Mouse (Mus musculus) gastrocnemius, postnatal 36 days (tissue): ENCODE measurements around the gene Apobec1. TPM values are rescaled to one million over a fixed set of nuclear protein-coding genes. Genes with fewer than 3 reads are reported as not detected.
"Not testable (repeated sequence)": the region's sequence is repeated elsewhere in the genome, so short reads cannot be mapped to it uniquely, and the experiment has no call there.

Source experiments
- DNase-seq, 2 experiments: peaks; one replicate each; pipeline ENCODE4 v3.0.0; 2022
- intact Hi-C: fragments of 180-260 bp; cut with DNase I; formaldehyde crosslinking; loops from one replicate; pipeline ENCODE4 v1.15.1; 2025
- total RNA-seq, 2 experiments: library from RNA; stranded (reverse); gene quantifications; 2 replicates each; pipeline ENCODE4 v1.2.3; 2021

The Apobec1 gene
- total RNA-seq, 2 experiments from 2014 or later, result 2.1 TPM

GRCm38 (mm10) chr6:122565070-122565784 is 37.0 kb downstream of the Apobec1 start:
- DNase-seq, result no peak
- intact Hi-C loops, result no loop called here

GRCm38 (mm10) chr6:122562463-122562862 is 39.8 kb downstream of the Apobec1 start:
- DNase-seq, result peak in 1 of 2 experiments; percentile 25
- intact Hi-C loops, result loop anchor here (5.0 kb wide), 1 partner anchor 65 kb away; the partner anchor contains the start of gene Rimklb

GRCm38 (mm10) chr6:122561005-122561404 is 41.2 kb downstream of the Apobec1 start:
- intact Hi-C loops, result loop anchor here (5.0 kb wide), 1 partner anchor 64 kb away; the partner anchor contains the start of gene Rimklb
- no peak for DNase-seq

- DNase-seq, result peak; percentile 49 to 57
- intact Hi-C loops, result loop anchor here (5.0 kb wide), 1 partner anchor 63 kb away; the partner anchor contains the start of gene Rimklb
Measured at GRCm38 (mm10) chr6:122560427-122560826, 41.8 kb downstream of the Apobec1 start.

- peak in 1 of 2 experiments; percentile 27 for DNase-seq
- intact Hi-C loops, result no loop called here
Measured at GRCm38 (mm10) chr6:122556959-122557561, 45.2 kb downstream of the Apobec1 start.

- intact Hi-C loops, result no loop called here
- DNase-seq, result no peak
Measured at GRCm38 (mm10) chr6:122555266-122555665, 47.0 kb downstream of the Apobec1 start.

- DNase-seq, result no peak
- intact Hi-C loops, result no loop called here
Measured at GRCm38 (mm10) chr6:122554102-122554501, 48.1 kb downstream of the Apobec1 start.

GRCm38 (mm10) chr6:122553606-122554005 is 48.6 kb downstream of the Apobec1 start, which contains the start of gene Aicda:
Gene Aicda (plus strand): TSS chr6:122553801.
- DNase-seq, result no peak
- intact Hi-C loops, result no loop called here

GRCm38 (mm10) chr6:122545948-122546347 is 56.3 kb downstream of the Apobec1 start:
- DNase-seq, result no peak
- intact Hi-C loops, result no loop called here

GRCm38 (mm10) chr6:122545289-122545882 is 56.9 kb downstream of the Apobec1 start:
- no peak for DNase-seq
- intact Hi-C loops, result no loop called here

GRCm38 (mm10) chr6:122544672-122545071 is 57.6 kb downstream of the Apobec1 start:
- DNase-seq, result no peak

GRCm38 (mm10) chr6:122543574-122543973 is 58.7 kb downstream of the Apobec1 start:
- intact Hi-C loops, result no loop called here
- no peak for DNase-seq

More at GRCm38 (mm10) chr6:122544672-122545071, 57.6 kb downstream of the Apobec1 start:
- intact Hi-C loops, result no loop called here

- DNase-seq, intact Hi-C loops: not testable (repeated sequence)
Measured at GRCm38 (mm10) chr6:122542459-122542858, 59.8 kb downstream of the Apobec1 start.

- intact Hi-C loops, result no loop called here
- DNase-seq, result no peak
Measured at GRCm38 (mm10) chr6:122539564-122539963, 62.7 kb downstream of the Apobec1 start.

GRCm38 (mm10) chr6:122534032-122534431 is 68.2 kb downstream of the Apobec1 start:
- DNase-seq, result no peak
- intact Hi-C loops, result no loop called here

GRCm38 (mm10) chr6:122532883-122533302 is 69.4 kb downstream of the Apobec1 start:
- intact Hi-C loops, result no loop called here
- DNase-seq, result no peak

- intact Hi-C loops, result no loop called here
- no peak for DNase-seq
Measured at GRCm38 (mm10) chr6:122531466-122532174, 70.6 kb downstream of the Apobec1 start.

- intact Hi-C loops, result no loop called here
- no peak for DNase-seq
Measured at GRCm38 (mm10) chr6:122528136-122528535, 74.1 kb downstream of the Apobec1 start.
